Mouse (Mus musculus) ES-E14 (cell line): ENCODE data around the gene Pafah1b2.

Experiments used
- MAFK ChIP-seq: IDR thresholded peaks from 2 replicates; pipeline ENCODE4 v1.6.1; 2014; ENCODE audit warnings: mild to moderate bottlenecking, low read depth, low read length, inconsistent platforms; ENCODE audit not compliant: insufficient read depth
- ZNF384 ChIP-seq: IDR thresholded peaks from 2 replicates; pipeline ENCODE4 v1.6.1; 2012; ENCODE audit warnings: low read depth, low read length, inconsistent platforms

GRCm38 (mm10) chr9:46060249-46060648 is 47.8 kb upstream of the Pafah1b2 start:
- TF ChIP-seq ZNF384 (no peak), MAFK (no peak)
